Mouse (Mus musculus) neural tube, embryonic 14.5 days (tissue): ENCODE measurements at regions not wholly inside any gene's neighbourhood (a gene's known extent, or its start where the extent isn't known, plus 50 kb on each side); places are given as distances from the start of the nearest gene placed in this dataset.

ENCODE experiments used
- ATAC-seq: fragments of 200-750 bp; cut with Nextera tagmentation; 2 replicates; pipeline ENCODE4 v1.8.0; 2017; ENCODE audit warnings: low read depth, mild to moderate bottlenecking, moderate TSS enrichment, moderate library complexity
- H3K27ac ChIP-seq: fragments of 300-500 bp; sonication (generic); 2 replicates; pipeline ENCODE4 v1.5.1; 2014; ENCODE audit warnings: low read depth, mild to moderate bottlenecking, control low read depth, low read length, moderate library complexity, mixed read lengths
- H3K27me3 ChIP-seq: fragments of 300-500 bp; sonication (generic); 2 replicates; pipeline ENCODE4 v1.6.1; 2014; ENCODE audit warnings: low read length; ENCODE audit not compliant: control insufficient read depth, insufficient read depth
- H3K36me3 ChIP-seq: fragments of 300-500 bp; sonication (generic); 2 replicates; pipeline ENCODE4 v1.6.1; 2014; ENCODE audit warnings: low read length, mixed read lengths; ENCODE audit not compliant: control insufficient read depth, insufficient read depth
- H3K4me1 ChIP-seq: fragments of 300-500 bp; sonication (generic); 2 replicates; pipeline ENCODE4 v1.6.1; 2014; ENCODE audit warnings: low read length; ENCODE audit not compliant: control insufficient read depth, insufficient read depth
- H3K4me2 ChIP-seq: fragments of 300-500 bp; sonication (generic); 2 replicates; pipeline ENCODE4 v1.6.1; 2014; ENCODE audit warnings: mild to moderate bottlenecking, low read depth, low read length, control low read depth
- H3K4me3 ChIP-seq: fragments of 300-500 bp; sonication (generic); 2 replicates; pipeline ENCODE4 v1.5.1; 2014; ENCODE audit warnings: low read depth, low read length, control low read depth, mixed read lengths
- H3K9ac ChIP-seq: fragments of 300-500 bp; sonication (generic); replicated peaks from 2 replicates; pipeline ENCODE4 v1.6.1; 2014; ENCODE audit warnings: low read depth, mild to moderate bottlenecking, control low read depth, low read length, mixed read lengths
- H3K9me3 ChIP-seq: fragments of 300-500 bp; sonication (generic); 2 replicates; pipeline ENCODE4 v1.6.1; 2016; ENCODE audit warnings: low read length; ENCODE audit not compliant: control insufficient read depth
- WGBS: fragments of 180-500 bp; shearing (Covaris S2); extraction: QIAGEN DNeasy Blood & Tissue Kit; methylation state at CpG from one replicate; pipeline ENCODE4 v1.1.7; 2014; 5-methylcytosine and 5-hydroxymethylcytosine counted together

- WGBS: 63% methylated on average over 6 of the region's 6 CpGs
- H3K4me2 ChIP-seq: no peak overlapping the region
Observed at GRCm38 (mm10) chr5:46488140-46488942, 630.9 kb upstream of the Lcorl start.

GRCm38 (mm10) chr5:46486740-46487326 lies 629.4 kb upstream of the Lcorl start:
- 0% methylated on average over 1 of the region's 1 CpGs for WGBS
- no peak overlapping the region for H3K4me2 ChIP-seq
- H3K4me3 ChIP-seq: no peak overlapping the region
- H3K4me1 ChIP-seq: no peaks in the 10 kb centered on the region
- no peaks in the 10 kb centered on the region for H3K27me3 ChIP-seq
- peak; percentile 72 for ATAC-seq
- H3K9me3 ChIP-seq: no peaks in the 10 kb centered on the region
- no peak overlapping the region for H3K27ac ChIP-seq
- no peak overlapping the region for H3K9ac ChIP-seq
- H3K36me3 ChIP-seq: no peaks in the 10 kb centered on the region

More at GRCm38 (mm10) chr5:46488140-46488942, 630.9 kb upstream of the Lcorl start:
- ATAC-seq: no peak
- H3K27me3 ChIP-seq: no peaks in the 10 kb centered on the region
- H3K9me3 ChIP-seq: no peaks in the 10 kb centered on the region
- no peak overlapping the region for H3K9ac ChIP-seq
- H3K4me1 ChIP-seq: no peaks in the 10 kb centered on the region
- no peak overlapping the region for H3K4me3 ChIP-seq
- no peaks in the 10 kb centered on the region for H3K36me3 ChIP-seq
- no peak overlapping the region for H3K27ac ChIP-seq

GRCm38 (mm10) chr5:46456356-46456755 lies 598.9 kb upstream of the Lcorl start:
- Histone ChIP-seq H3K36me3 (no peaks in the 10 kb centered on the region), H3K27me3 (no peaks in the 10 kb centered on the region), H3K4me1 (no peaks in the 10 kb centered on the region), H3K27ac (no peak overlapping the region), H3K9me3 (no peaks in the 10 kb centered on the region), H3K4me2 (no peak overlapping the region), H3K4me3 (no peak overlapping the region), H3K9ac (no peak overlapping the region)
- ATAC-seq: no peak
- 89% methylated on average over 3 of the region's 3 CpGs for WGBS

- Histone ChIP-seq H3K36me3 (no peaks in the 10 kb centered on the region), H3K9me3 (no peaks in the 10 kb centered on the region), H3K4me3 (no peak overlapping the region), H3K4me1 (0 out of 2 replicates have a peak, but pooled peaks cover 6% of the 10 kb centered on the region), H3K27me3 (no peaks in the 10 kb centered on the region), H3K9ac (no peak overlapping the region), H3K27ac (no peak overlapping the region), H3K4me2 (no peak overlapping the region)
- no peak for ATAC-seq
- 61% methylated on average over 4 of the region's 4 CpGs for WGBS
Observed at GRCm38 (mm10) chr5:46448274-46448673, 590.9 kb upstream of the Lcorl start.

- no peak overlapping the region for H3K9ac ChIP-seq
- 36% methylated on average over 3 of the region's 3 CpGs for WGBS
- H3K4me1 ChIP-seq: 0 out of 2 replicates have a peak, but pooled peaks cover 6% of the 10 kb centered on the region
- H3K27ac ChIP-seq: 0 out of 2 replicates have a peak overlapping the region, but pooled peaks have one; percentile 4
- H3K4me2 ChIP-seq: no peak overlapping the region
- H3K9me3 ChIP-seq: no peaks in the 10 kb centered on the region
- peak; percentile 18; the same call in 1 of the 2 replicates for ATAC-seq
- no peak overlapping the region for H3K4me3 ChIP-seq
- no peaks in the 10 kb centered on the region for H3K36me3 ChIP-seq
- no peaks in the 10 kb centered on the region for H3K27me3 ChIP-seq
Observed at GRCm38 (mm10) chr5:46445844-46446243, 588.4 kb upstream of the Lcorl start.

GRCm38 (mm10) chr5:46445122-46445521 lies 587.7 kb upstream of the Lcorl start:
- no peaks in the 10 kb centered on the region for H3K36me3 ChIP-seq
- 0 out of 2 replicates have a peak, but pooled peaks cover 6% of the 10 kb centered on the region for H3K4me1 ChIP-seq
- H3K4me2 ChIP-seq: no peak overlapping the region
- H3K27ac ChIP-seq: no peak overlapping the region
- H3K9ac ChIP-seq: no peak overlapping the region
- H3K9me3 ChIP-seq: no peaks in the 10 kb centered on the region
- WGBS: 12% methylated on average over 7 of the region's 7 CpGs
- H3K4me3 ChIP-seq: no peak overlapping the region
- no peaks in the 10 kb centered on the region for H3K27me3 ChIP-seq
- ATAC-seq: no peak

GRCm38 (mm10) chr5:46443805-46444340 lies 586.5 kb upstream of the Lcorl start:
- no peak for ATAC-seq
- WGBS: 8% methylated on average over 12 of the region's 12 CpGs
- H3K4me2 ChIP-seq: no peak overlapping the region; the same call in 1 of the 2 replicates
- H3K4me3 ChIP-seq: no peak overlapping the region
- no peaks in the 10 kb centered on the region for H3K27me3 ChIP-seq
- H3K27ac ChIP-seq: no peak overlapping the region
- 0 out of 2 replicates have a peak, but pooled peaks cover 6% of the 10 kb centered on the region for H3K4me1 ChIP-seq
- no peaks in the 10 kb centered on the region for H3K9me3 ChIP-seq
- no peak overlapping the region for H3K9ac ChIP-seq
- H3K36me3 ChIP-seq: no peaks in the 10 kb centered on the region

GRCm38 (mm10) chr5:46442600-46443248 lies 585.3 kb upstream of the Lcorl start:
- Histone ChIP-seq H3K4me2 (no peak overlapping the region), H3K9ac (no peak overlapping the region), H3K4me1 (0 out of 2 replicates have a peak, but pooled peaks cover 6% of the 10 kb centered on the region), H3K9me3 (no peaks in the 10 kb centered on the region), H3K27ac (no peak overlapping the region), H3K4me3 (no peak overlapping the region), H3K27me3 (no peaks in the 10 kb centered on the region), H3K36me3 (no peaks in the 10 kb centered on the region)
- WGBS: 60% methylated on average over 6 of the region's 6 CpGs
- peak; percentile 88 for ATAC-seq
